Mouse (Mus musculus) CD8-positive naive resting alpha-beta T cell, adult 2 months (primary cell): Measurements from ENCODE around the gene Galnt3.

Experiments
- DNase-seq, 2 experiments: peaks; one replicate each; pipeline ENCODE4 v3.0.0; 2022; ENCODE audit warnings: low read depth in 2 of 2, low spot score in 2 of 2

Gene Galnt3

DNA sequence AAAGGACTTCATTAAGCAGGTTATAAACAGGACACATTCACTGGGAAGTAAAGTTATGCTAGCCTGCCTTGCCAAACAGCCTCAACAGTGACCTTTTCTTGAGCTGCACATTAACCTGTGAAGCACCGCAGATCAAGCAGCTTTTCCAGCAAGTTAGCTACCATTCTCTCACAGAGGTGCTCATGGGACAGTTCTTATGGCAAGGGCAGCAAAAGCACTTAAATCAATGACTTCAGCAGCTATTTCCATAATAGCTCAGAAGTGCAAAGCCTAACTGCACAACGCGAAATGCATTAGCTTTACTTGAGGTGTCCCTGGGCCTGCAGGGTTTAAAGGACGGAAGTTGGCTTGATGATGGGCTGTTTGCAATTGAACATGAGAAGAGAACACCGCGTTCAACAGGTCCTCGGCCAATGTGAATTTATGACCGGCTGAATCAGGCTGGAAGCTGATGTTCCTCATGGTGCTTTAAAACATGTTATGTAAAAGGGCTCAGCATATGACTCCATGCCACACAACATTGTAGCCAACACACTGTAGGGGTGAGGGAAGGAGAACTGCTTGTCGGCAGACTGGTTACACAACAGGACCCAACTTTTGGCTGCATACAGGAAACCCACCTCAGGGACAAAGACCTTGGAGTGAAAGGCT is 16.8 kb downstream of the Galnt3 start:
- DNase-seq = no peak

DNA sequence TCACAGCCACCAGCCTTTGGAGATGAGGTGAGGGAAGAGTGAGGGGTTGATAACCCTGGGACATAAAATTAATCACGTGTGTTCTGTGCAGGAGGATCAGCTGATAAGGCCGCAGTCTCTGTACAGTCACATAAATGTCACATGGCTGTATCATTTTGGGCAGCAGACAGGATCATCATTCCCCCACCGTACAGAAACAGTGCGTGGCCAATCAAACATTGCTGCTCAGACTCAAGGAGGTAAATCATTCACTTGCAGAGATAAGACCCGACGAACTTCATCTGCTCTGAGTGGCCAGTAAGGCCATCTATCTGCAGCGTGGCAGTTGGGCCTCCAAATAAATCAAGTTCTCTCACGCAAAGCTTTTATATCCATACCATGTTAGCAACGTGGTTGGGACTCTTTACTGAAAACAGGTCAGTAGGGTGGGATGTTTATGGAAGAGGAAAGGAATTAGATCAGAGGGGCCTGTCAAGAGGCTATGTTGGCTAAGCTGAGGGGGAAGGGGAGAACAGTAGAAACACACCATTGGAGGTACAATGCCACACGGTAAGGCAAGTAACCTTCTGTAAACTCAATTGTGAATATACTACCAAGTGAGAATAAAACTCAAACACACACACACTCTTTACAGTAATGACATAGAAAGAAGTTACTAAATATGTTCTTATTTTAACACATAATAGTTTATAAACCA is 20.9 kb downstream of the Galnt3 start:
- DNase-seq = no peak

DNA sequence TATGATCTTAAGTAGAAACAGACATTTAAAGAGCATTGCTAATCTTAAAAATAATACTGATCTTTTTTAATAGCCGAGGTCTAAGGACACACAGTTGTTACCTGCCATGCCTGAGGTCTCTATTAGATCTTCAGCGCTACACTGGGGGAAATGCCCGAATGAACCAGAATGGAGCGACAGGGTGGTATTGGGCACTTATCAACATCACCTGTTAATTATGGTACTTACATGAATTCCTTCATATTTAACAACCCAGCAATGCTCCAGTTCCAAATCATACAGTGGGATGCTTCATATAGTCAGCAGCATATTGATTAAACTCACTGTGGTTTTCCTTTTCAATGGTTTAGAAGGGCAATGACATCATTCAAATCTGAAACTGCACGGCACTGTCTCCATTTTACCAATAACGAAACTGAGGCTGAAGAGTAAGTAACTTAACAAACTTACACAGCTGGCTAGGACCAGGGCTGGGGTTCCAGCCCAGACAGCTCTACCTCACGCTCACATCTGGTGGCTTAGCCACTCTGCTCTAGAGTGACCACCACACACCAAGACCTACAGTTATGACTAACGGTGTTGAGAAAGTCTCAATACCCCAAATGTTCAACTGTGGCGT is 23.0 kb downstream of the Galnt3 start:
- DNase-seq = no peak

DNA sequence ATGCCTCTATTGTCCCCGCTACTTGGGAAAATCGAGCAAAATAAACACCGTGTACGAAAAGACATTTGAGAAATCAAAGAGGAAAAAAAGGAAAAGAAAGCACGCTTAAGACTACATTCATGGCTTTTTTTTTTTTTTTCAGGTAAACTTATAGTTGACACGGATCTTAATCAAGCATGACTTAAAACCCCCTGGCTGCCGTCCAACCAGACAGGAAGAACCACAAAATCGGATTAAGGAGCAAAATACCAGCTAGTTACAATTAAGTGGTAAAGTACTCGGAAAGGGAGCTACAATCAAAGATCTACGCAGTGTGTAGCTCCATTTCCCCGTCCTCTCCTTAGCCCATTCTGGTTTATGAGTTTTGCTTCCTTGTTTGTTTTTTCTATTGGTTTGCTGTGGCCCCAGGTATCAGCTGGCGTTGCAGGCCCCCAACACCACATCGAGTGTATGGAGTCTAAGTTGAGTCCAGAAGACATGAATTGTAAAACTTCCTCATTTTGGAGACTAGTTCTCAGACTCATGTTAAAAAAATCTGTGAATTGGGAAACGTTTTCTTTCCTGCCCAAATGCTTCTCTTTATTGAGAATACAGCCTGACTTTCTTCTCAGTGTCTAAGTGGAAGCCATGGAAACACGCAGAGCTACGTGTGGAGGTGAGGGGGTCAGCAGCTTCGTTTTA is 24.0 kb downstream of the Galnt3 start:
- DNase-seq = no peak

DNA sequence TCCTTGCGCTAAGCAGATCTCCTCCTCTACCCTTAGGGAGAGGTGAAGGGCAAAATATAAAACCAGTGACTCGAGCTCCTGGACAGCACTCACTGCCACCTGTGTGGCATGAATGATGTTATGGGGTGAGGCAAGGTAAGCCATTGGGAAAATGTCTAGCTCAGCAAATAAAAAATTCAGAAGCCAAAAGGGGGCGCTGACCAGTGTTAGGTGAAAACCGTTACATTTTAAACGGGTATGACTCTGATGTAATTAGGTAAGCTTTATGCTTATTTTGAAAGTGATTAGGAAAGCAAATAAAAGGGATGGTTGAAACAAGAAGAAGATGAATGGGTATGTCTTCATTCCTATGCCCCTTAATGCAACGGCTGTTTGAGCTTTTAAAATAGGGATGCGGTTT is 24.6 kb downstream of the Galnt3 start:
- DNase-seq = no peak

DNA sequence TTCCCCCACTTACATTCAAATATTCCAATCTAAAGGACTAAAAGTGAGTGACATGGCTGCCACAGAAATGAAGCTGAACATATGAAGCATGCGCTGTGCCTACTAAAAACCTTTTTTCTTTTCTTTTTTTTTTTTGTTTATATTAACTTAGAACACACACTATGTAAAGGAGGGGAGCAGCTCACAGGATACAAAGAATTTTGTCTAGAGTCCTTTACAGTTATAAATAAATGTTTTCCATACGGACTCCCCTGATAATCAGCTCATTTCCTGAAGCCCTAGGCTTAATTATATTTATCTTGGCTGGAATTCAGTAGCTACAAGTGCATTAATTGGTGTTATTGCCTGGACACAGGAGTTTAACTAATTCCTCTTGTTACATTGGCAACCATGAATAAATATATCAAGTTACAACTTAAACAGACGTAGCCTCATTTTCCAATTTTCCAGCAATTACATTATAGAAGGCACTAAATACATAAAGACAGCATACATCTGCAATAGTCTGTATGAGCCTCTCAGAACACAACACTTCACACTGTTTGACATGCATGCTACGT is 30.1 kb downstream of the Galnt3 start:
- DNase-seq = no peak

DNA sequence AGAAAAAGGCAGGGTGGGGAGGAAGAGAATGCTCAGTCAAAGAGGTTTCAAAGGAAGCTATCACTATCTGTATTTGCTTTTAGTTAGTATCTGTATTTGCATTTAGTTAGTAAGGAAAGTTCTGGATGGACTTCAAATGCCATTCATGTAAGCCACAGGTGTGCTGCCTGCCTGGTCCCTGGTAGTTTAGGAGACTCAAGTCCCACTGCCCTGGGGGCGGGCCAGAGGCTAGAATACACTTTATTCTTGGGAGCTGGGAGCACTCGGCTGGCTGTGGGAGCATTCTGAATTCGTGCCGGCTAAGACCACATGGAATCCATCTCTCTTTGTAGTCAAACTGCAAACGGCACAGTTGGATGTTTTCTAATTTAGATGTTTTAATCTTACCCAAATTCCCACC is 33.5 kb downstream of the Galnt3 start:
- DNase-seq = no peak

DNA sequence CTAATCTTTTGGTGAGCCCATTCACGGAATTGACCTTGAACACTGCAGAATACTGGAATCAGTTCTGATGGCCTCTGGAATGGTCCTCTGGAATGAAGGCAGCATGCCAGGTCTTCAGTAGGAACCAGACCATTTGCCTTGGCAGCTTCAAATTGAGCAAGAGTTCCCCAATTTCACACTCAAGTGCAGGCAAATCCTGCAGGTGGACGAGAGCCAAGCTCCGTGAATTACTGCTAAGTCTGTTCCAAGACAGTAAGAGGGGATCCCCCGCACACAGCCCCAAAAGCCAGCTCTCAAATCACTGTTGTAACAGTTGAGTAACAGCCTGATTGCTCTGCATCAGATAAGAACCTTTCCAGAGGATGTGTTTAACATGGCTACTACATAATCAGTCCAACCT is 42.9 kb downstream of the Galnt3 start:
- no peak for DNase-seq

DNA sequence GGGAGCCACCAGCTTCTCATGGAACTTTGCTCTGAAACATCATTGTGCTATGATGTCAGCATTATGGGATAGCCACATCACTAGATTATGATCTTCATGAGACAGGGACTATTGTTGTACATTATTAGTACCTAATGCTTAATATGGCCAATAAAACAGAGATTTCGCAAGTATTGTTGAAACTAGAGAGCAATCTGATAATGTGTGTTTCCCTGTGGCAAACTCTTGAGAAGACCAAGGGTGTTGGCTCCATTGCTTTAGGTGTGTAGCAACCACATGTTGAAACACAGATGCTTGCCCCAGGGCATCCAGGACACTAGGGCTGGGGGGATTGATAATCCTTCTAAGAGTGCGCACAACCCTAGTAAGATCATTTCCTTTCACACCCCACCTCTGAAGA is 44.1 kb downstream of the Galnt3 start:
- no peak for DNase-seq

DNA sequence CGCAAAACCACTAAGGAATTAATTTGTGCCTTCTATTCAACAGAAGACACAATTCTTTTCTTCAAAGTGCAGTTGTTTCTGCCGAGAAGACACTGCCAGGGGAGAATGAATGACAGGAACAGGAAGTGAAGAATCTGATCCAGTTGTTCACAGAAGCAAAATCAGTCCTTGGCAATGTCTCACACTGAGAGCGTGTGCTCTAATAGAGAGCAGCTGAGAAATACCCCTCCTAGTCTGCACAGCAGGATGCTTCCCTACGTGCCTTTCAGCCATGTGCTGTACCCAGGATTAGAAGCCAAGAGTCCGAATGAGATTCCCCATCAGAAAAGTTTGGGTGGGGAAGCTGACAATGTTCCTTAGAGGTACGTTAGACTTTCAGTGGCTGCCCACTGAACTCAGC is 55.3 kb downstream of the Galnt3 start:
- no peak for DNase-seq

DNA sequence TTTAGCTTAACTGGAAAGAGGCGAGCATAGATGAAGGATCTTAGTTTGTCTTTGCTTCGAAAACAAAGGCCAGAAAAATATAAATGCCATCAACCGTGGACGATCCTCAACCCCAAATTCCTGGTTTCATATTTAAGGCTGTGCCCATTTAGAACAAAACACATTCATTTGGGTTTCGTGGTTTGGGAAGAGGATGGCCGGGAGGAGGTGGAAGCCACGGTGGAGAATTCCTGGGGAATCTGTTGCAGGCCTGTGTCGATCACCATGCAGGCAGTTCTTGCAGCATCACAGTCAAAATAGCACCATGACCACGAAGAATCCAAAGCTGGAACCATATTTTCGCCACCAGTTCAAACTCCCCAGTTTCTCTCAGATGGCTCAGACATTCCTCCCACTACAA is 61.5 kb downstream of the Galnt3 start:
- DNase-seq = no peak

DNA sequence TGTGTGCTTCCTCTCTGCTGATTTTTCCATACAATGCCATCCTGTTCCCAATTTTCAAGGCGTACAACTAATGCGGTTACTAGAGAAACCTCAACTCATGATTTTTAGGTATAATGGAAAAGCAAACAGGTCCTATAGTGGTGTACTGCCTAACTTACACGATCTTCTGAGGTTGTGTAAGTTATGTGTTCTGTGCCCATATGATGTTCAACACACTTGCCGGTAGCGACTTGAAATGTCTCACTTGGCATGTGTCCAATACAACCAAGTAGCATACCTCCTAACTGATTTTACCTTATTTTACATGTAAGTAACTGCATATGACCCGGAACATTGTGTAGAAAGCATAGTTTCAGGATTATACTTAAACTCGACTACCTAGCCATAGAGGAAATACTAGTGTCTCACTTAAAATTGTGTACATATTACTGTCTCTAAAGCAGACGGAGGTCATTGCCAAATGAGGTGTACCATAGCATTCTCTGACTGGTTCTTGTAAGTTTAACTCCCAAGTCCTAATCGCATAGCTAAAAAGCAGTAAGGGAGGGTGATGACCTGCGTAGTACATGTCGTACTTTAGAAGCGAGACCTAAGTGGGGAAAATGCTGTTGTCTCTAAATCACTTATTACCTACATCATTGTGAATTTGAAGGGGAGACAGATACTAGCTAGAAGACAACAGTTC is 80.2 kb downstream of the Galnt3 start:
- DNase-seq = no peak

DNA sequence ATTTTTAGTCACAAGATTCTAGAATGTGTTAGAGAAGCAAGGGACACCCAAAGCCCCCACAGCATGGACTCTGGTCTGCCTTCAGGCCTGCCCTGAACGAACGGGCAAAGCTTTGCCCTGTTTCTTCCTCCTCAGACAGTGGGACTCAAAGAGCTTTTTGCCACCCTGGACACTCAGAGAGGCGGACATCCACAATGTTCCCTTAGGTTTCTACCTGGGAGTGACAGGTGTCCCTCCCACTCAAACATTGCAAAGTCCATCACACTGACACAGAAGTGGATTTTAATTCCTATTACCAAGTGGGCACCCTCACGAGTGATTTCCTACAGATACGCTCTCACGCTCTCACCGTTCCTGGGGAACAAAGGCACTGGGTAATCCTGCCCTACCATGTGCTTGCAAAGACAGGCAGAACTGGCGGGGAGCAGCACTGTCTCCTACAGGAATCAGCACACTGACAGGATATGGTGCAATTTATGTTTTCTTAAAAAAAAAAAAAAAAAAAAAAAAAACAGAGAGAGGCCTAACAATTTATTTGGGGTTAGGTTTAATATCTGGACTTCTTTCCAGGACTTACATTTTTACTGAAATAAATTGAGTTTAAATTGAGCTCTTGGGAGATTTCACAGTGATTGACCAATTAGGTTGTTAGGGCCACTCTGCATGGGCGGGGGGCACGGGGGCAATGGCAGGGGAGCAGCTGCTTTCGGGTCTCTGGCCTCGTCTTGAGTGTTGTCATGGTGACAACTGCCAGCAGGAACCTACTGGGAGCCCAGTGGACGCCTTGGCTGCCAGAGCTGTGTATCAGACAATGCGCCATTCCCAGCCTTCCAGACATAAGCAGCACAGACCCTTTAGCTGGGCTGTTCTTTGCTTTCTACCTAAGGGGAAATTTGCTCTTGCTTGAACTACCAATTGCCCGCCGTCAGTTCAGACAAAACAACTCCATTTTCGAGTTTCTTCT is 81.1 kb downstream of the Galnt3 start:
- DNase-seq = no peak

DNA sequence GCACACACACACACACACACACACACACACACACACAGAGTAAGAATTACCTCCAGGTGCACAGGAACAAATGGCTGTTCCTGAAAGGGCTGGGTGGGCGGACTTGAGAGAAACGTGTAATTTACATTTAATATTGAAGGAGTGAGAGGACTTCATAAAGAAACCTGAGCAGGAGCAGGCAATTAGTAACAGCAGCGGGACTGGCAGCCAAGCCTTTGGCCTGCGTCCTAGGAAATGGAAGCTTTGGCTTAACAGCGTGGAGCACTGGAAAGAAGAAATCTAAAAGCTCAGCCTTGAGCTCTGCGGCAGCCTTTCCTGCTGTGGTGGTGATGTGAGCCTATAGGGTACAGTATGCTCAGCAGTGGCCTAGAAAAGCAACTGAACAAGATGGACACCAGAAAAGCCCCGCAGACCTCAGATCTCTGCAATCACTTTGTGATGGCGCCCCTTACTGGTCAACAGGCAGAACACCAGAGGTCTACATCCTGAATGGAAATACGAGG is 82.8 kb downstream of the Galnt3 start:
- no peak for DNase-seq

DNA sequence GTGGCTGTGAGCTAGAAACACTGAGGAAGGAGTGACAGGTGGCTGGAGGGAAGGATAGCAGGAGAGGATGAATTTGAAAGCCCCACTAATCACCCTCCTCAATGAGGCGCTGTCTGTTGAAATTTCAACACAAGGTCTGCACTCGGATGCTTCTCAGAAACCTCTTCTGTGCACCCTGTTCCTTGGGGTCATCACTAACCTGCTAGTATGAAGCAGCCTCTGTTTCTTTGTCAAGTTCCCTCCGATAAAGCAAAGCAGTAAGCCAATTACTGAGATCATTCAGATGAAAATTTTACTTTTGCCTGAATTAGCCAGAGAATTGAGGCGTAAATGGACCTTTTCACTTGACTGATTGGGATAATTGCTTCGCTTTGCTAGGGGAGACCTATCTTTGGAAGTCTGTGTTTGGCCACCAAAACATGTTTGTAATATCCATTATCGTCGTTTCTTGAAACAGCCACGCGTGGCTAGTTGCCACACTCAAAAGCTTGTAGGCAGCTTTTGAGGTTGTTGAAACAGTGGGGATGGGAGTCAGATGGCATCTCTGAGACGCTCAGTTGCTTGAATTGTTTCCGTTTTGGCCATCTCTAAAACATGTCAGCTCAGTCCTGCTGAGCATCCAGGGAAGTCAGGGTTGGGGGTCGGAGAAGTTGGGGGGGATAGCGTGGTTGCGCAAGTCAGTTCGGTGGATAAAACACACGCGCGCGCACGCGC is 83.4 kb downstream of the Galnt3 start:
- no peak for DNase-seq

DNA sequence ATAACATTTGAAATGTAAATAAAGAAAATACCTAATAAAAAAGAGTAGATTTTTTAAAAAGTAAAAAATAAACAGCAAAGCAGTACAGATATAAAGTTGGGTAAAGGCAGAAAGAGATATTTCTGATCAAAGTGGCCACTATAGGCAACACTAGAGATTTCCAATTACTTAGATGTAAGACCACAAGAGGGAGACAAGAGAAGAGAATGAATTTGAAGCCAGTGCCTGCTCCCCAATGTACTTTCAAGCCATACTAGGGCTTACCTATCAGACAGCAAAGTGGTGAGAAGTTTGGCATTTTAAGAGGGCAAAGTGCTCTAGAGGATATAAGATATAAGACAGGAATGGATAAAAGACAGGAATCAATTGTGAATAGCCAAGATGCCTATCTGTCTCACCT is 84.2 kb downstream of the Galnt3 start:
- no peak for DNase-seq

DNA sequence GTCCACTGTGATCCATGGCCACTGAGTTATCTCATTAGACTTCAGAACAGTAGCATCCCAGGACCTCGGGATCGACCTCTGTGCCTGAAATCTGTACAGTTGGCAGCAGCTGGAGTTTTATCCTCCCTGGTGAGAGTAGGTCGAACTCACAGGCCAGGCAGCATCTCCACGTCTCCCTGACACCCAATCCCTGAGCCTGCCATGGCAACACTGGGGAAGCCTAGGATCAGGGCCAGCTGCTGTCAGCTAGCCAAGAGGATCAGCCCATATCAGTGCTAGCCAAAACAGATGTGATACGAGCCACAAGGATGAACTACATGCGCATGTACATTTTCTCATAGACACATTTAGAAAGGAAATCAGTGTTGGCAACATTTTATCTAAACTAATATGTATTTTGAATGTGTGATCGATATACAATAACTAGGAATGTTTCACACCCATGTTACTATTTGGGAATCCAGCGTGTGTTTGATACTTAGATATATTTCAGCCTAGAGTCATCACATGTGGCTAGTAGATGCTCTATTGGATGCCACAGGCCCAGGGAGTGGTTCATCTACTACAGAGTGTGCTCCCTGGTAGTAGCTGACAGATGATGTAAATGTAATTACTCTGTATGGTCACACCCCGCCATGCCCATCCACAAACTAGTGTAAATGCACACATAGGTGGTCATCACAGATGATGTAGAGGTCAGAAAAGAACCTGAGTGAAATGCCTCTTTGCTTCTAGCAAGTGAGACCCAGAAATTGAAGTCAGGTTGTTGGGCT is 89.7 kb downstream of the Galnt3 start:
- no peak for DNase-seq
